Mouse (Mus musculus): ENCODE results near the gene L3mbtl3.

L3mbtl3 gene

DNA sequence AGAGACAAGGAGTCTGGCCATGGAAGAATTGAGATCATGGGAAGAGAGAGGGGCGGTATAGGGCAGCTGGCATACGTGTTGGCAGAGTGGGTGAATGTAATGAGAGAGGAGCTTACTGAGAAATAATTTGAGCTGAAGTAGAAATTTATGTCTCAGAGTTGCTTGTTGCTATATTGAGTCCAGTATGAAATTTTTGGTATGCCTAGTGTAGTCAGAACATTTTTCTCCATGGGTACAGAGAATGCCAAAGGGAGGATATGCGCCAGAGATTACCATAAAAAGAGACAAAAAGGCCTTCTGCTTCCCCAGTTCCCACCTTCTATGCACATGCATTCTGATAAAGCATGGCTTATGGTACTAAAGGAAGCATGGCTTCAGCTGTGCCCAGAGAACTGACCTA, 132.6 kb downstream of the L3mbtl3 start:
- DNase-seq (ENCODE audit: low read depth, low spot score): no peak

GRCm38 (mm10) chr10:26239090-26239489, 136.7 kb downstream of the L3mbtl3 start:
- DNase-seq (ENCODE audit: low read depth, low spot score): no peak

DNA sequence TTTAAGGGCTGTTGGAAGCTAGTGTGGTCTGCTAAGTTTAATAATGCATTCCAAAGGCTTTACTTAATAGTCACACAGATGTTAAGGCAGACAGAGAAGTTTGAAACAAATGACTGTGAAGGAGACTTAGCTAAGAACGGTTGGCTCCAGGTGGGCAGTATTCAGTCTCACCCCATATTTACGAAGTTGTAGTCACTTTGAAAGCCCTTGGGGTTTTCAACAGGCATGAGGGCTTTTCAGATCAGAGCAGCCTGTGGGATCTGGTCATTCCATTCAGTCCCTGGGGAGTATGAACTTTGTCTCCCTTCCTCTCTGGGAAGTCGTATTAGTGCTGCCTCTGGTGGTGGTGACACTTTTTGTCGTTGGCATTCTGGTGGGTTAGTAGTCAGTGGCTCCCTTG, 137.2 kb downstream of the L3mbtl3 start:
- DNase-seq (ENCODE audit: low read depth, low spot score): no peak

DNA sequence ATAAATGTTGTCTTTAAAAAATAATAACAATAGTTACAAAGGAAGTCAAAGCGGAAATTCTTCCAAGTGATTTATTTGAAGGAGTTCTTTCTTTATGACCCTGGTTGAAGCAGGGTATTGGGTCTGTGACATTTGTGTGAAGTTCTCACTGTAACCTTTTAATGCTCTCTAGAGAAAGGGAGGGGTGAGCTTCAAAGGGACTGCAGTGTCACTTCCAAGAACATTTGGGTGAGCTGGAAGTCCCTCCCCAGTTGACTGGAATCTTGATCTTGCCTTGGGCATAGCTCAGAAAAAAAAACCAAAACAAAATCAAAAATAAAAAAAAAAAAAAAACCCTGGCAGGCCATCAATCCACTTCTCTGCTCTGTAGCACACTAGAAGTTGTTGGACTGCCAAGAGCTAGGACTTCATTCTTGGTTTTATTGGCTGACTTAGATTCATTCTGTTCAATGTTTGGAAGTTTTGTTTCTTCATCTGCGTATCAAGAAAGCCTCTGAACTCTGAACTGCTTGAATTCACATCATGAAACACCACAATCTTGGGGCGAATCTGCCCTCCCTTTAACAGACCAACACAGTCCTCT, 143.6 kb downstream of the L3mbtl3 start:
- DNase-seq (ENCODE audit: low read depth, low spot score): no peak

DNA sequence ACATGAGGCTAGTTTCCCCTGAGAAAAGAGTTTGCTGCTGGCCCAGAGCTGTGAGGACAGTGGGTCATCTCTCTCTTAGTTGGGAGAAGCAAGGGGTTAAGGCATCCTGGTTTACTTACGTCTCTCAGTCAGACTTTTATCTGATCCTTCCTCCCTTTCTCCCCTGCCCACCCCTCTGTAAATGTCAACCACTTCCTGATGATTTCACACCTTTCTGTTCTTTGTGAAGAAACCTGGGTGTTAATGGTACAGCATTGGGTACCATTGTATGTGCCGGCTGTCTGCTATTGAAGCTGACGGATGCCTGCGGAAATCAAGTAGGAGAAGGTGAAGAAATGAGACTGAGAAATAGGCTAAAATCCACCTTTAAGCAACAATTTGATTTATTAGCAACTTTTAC, 146.3 kb downstream of the L3mbtl3 start, which contains the start of gene Samd3:
Gene Samd3 (plus strand): TSS at position 220 of the 400 bp plus-strand sequence.
- no peak for DNase-seq (ENCODE audit: low read depth, low spot score)

- DNase-seq (ENCODE audit: low read depth, low spot score): no peak
Measured at GRCm38 (mm10) chr10:26228187-26228586, 147.6 kb downstream of the L3mbtl3 start.

DNA sequence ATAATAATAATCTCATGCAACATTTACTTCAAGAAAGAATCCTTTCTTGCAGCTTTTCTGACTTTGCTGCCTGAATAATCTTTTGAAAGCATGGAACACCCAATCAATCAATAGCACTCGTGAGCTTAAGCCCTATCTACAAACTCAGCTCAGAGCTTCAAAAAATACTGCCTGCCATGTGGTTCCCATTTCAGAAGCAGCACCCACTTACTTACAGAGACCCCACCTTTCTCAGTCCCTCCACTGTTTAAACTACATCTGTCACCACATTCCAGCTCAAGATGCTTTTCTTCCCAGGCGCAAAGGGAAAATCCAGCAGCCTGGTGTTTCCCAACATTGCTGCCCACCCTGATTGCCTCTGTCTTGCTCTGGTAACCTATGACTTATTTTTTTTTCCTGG, 149.0 kb downstream of the L3mbtl3 start:
- DNase-seq (ENCODE audit: low read depth, low spot score): no peak

DNA sequence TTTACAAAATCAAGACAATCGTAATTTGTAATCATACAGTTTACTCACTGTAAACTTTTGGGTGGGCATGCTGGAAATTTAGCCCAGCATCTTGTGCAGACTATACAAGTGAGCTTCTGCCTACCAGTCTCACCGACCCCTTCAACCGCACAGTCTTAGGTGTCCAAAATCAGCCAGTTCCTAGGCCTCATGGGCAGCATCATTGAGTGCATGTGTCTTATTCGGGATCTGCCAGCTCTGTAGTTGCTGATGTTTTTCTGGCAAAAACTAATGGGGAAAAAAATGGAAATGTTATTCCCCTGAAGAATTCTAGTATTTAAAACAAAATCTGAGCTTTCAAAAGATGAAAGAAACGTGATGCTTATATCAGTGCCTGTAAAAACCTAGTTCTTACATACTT, 149.5 kb downstream of the L3mbtl3 start:
- DNase-seq (ENCODE audit: low read depth, low spot score): no peak
